Mouse (Mus musculus) lung, postnatal 0 days (tissue): ENCODE results near the gene Slc7a14.

Experiments used
- CTCF ChIP-seq: IDR thresholded peaks from 2 replicates; pipeline ENCODE4 v1.5.1; 2016; ENCODE audit warnings: antibody characterized with exemption, mild to moderate bottlenecking
- EP300 ChIP-seq: IDR thresholded peaks from 2 replicates; pipeline ENCODE4 v1.6.1; 2016; ENCODE audit warnings: antibody characterized with exemption, mild to moderate bottlenecking, control low read depth

- TF ChIP-seq CTCF = no peak
- no peak for TF ChIP-seq EP300
Observed at GRCm38 (mm10) chr3:31208458-31208994, 101.7 kb downstream of the Slc7a14 start.
